ENCODE assay signal across 9 mouse cellular contexts in the genomic region with DNA sequence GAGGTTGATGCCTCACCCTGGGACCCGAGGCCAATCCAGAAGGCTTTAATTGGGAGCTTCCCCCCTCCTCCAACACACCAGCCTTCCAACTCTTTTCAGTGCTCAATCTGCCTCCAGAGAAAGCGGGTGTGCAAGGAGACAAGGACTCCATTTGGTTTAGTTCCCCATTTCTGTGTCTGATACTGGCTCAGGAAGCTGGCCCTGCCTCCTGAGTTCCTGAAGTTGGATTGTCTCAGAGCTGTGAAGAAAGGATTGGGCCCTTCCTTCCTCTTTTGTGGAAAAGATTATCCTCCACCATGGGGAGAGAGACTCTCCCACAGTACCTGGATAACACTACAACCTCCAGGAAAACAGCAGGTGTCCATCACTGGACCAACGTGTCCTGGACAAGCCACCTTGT. TPM values are rescaled to one million over a fixed set of nuclear protein-coding genes. Genes with fewer than 3 reads are reported as not detected.
DNase-seq lines count a peak whose midpoint lies in the region; ATAC-seq and TF ChIP-seq lines count a peak whose summit lies in the region.
"Had no signal": no experiment of that assay in that cellular context is flagged by ENCODE, and none has a peak within 500 bp of the region (broad histone marks: within the 10 kb centered on the region; RNA-seq: fewer than 3 reads in every experiment).

No protein-coding gene starts in this region.

- TF ChIP-seq CTCF in kidney, postnatal 0 days (IDR thresholded peaks at IDR 0.05; ENCODE audit: low read depth) = no peak

- H3K4me2 ChIP-seq in kidney, postnatal 0 days (ENCODE audit: low read length) = no peak overlapping the region
- peak overlapping the region; percentile 68 for H3K4me2 ChIP-seq in forebrain, embryonic 14.5 days (ENCODE audit: low read length)
- H3K4me2 ChIP-seq in limb, embryonic 12.5 days = peak overlapping the region; percentile 65
- peak overlapping the region; percentile 54 for H3K4me2 ChIP-seq in neural tube, embryonic 13.5 days

- H3K4me1 ChIP-seq in kidney, postnatal 0 days (replicated peaks; ENCODE audit: insufficient read depth, low read length) = no peaks in the 10 kb centered on the region; the same call in 1 of the 2 replicates
- H3K4me1 ChIP-seq in forebrain, embryonic 14.5 days (ENCODE audit: control insufficient read depth, insufficient read depth, low read length) = no peaks in the 10 kb centered on the region
- 0 out of 2 replicates have a peak, but pooled peaks cover 6% of the 10 kb centered on the region for H3K4me1 ChIP-seq in limb, embryonic 12.5 days (replicated peaks)
- H3K4me1 ChIP-seq in neural tube, embryonic 13.5 days (replicated peaks) = peaks cover 33% of the 10 kb centered on the region

- no peaks in the 10 kb centered on the region for H3K27me3 ChIP-seq in kidney, postnatal 0 days (ENCODE audit: insufficient read depth, low read length)
- H3K27me3 ChIP-seq in forebrain, embryonic 14.5 days (replicated peaks; ENCODE audit: control insufficient read depth, insufficient read depth, low read length) = no peaks in the 10 kb centered on the region; the same call in 1 of the 2 replicates
- peaks cover 96% of the 10 kb centered on the region for H3K27me3 ChIP-seq in limb, embryonic 12.5 days
- H3K27me3 ChIP-seq in neural tube, embryonic 13.5 days = peaks cover 33% of the 10 kb centered on the region; the same call in 1 of the 2 replicates

- H3K4me3 ChIP-seq in kidney, postnatal 0 days (replicated peaks; ENCODE audit: low read depth, low read length) = no peak overlapping the region
- H3K4me3 ChIP-seq in forebrain, embryonic 14.5 days (ENCODE audit: low read depth, low read length) = no peak overlapping the region; the same call in 1 of the 2 replicates
- peak overlapping the region; percentile 35; the same call in 1 of the 2 replicates for H3K4me3 ChIP-seq in limb, embryonic 12.5 days (replicated peaks)
- peak overlapping the region; percentile 26; the same call in 1 of the 2 replicates for H3K4me3 ChIP-seq in neural tube, embryonic 13.5 days

- no peak overlapping the region for H3K9ac ChIP-seq in kidney, postnatal 0 days (ENCODE audit: low read depth, low read length)
- H3K9ac ChIP-seq in forebrain, embryonic 14.5 days (ENCODE audit: low read length) = no peak overlapping the region
- no peak overlapping the region for H3K9ac ChIP-seq in limb, embryonic 12.5 days (replicated peaks)
- no peak overlapping the region for H3K9ac ChIP-seq in neural tube, embryonic 13.5 days

- no peaks in the 10 kb centered on the region for H3K36me3 ChIP-seq in kidney, postnatal 0 days (ENCODE audit: insufficient read depth, low read length)
- no peaks in the 10 kb centered on the region for H3K36me3 ChIP-seq in forebrain, embryonic 14.5 days (ENCODE audit: control insufficient read depth, insufficient read depth, low read length)
- no peaks in the 10 kb centered on the region for H3K36me3 ChIP-seq in limb, embryonic 12.5 days
- H3K36me3 ChIP-seq in neural tube, embryonic 13.5 days = no peaks in the 10 kb centered on the region

- DNase-seq in kidney, postnatal 0 days (ENCODE audit: low spot score) = no peak
- DNase-seq in kidney, adult 18-20 months = no peak
- DNase-seq in forebrain, embryonic 14.5 days (ENCODE audit: low spot score) = no peak
- DNase-seq in layer of hippocampus, adult 18-20 months (ENCODE audit: low spot score in 2 of 2) = no peak
- DNase-seq in ovary, postnatal 36 days (ENCODE audit: low spot score) = no peak
- no peak for DNase-seq in frontal cortex, postnatal 14 days (ENCODE audit: low spot score in 2 of 2)
- DNase-seq: heart, adult 11 months had no signal

- no peak overlapping the region for H3K27ac ChIP-seq in kidney, postnatal 0 days
- H3K27ac ChIP-seq in forebrain, embryonic 14.5 days (ENCODE audit: low read depth, low read length) = no peak overlapping the region
- H3K27ac ChIP-seq in limb, embryonic 12.5 days = no peak overlapping the region
- no peak overlapping the region for H3K27ac ChIP-seq in neural tube, embryonic 13.5 days (replicated peaks)

- WGBS in kidney, postnatal 0 days = 22% methylated on average over 3 of the region's 3 CpGs
- WGBS in forebrain, embryonic 14.5 days = 29% methylated on average over 3 of the region's 3 CpGs
- WGBS in limb, embryonic 12.5 days = 30% methylated on average over 3 of the region's 3 CpGs
- WGBS in neural tube, embryonic 13.5 days = 31% methylated on average over 3 of the region's 3 CpGs

- peak; percentile 38; the same call in 1 of the 2 replicates for ATAC-seq in kidney, postnatal 0 days (replicated peaks; ENCODE audit: low FRiP score, low read depth)
- no peak for ATAC-seq in forebrain, embryonic 14.5 days
- no peak for ATAC-seq in limb, embryonic 12.5 days (ENCODE audit: insufficient number of reproducible peaks, insufficient read depth, low FRiP score, low TSS enrichment, low read depth)
- ATAC-seq in neural tube, embryonic 13.5 days (ENCODE audit: low read depth) = no peak

- H3K9me3 ChIP-seq in kidney, postnatal 0 days (replicated peaks; ENCODE audit: low read length) = no peaks in the 10 kb centered on the region
- H3K9me3 ChIP-seq in forebrain, embryonic 14.5 days (replicated peaks; ENCODE audit: control insufficient read depth, low read length) = no peaks in the 10 kb centered on the region
- no peaks in the 10 kb centered on the region for H3K9me3 ChIP-seq in limb, embryonic 12.5 days
- H3K9me3 ChIP-seq in neural tube, embryonic 13.5 days = no peaks in the 10 kb centered on the region

RNA-seq across cellular contexts. Expression of a gene that starts 10.7 kb away (rescaled TPM):
- polyA plus RNA-seq in kidney, postnatal 0 days (2015; fragmentation: Nextera tagmentation; extraction: Ambion mirVana) = 117 and 135 TPM in 2 replicates
- polyA plus RNA-seq in forebrain, embryonic 14.5 days (2014; fragmentation: Nextera tagmentation; extraction: Ambion mirVana) = 1.6 and 4.2 TPM in 2 replicates
- polyA plus RNA-seq in limb, embryonic 12.5 days (2016; fragmentation: Nextera tagmentation; extraction: Ambion mirVana) = 0.15 TPM in 1 of 2 replicates, not detected in the other
- polyA plus RNA-seq in neural tube, embryonic 13.5 days (2015; fragmentation: Nextera tagmentation; extraction: Ambion mirVana) = 3.4 and 6.8 TPM in 2 replicates
- total RNA-seq in layer of hippocampus, adult 18-20 months (2021) = 1 to 10 TPM in 1 of 2 experiments, under 1 TPM in 1; 0.82 to 1.8 TPM

RNA-seq across cellular contexts. Expression of a gene that starts 53.2 kb away (rescaled TPM):
- 3.1 and 4.0 TPM in 2 replicates for polyA plus RNA-seq in kidney, postnatal 0 days (2015; fragmentation: Nextera tagmentation; extraction: Ambion mirVana)
- 3.5 and 3.6 TPM in 2 replicates for polyA plus RNA-seq in forebrain, embryonic 14.5 days (2014; fragmentation: Nextera tagmentation; extraction: Ambion mirVana)
- 14.2 and 16.6 TPM in 2 replicates for polyA plus RNA-seq in limb, embryonic 12.5 days (2016; fragmentation: Nextera tagmentation; extraction: Ambion mirVana)
- 1.7 and 1.8 TPM in 2 replicates for polyA plus RNA-seq in neural tube, embryonic 13.5 days (2015; fragmentation: Nextera tagmentation; extraction: Ambion mirVana)
- not detected for total RNA-seq in layer of hippocampus, adult 18-20 months (2021)

Comparison
In these comparisons a context has a peak if more than half of its experiments do, and no peak if none do; other contexts are left out.
1. H3K4me3 ChIP-seq: peak in limb, embryonic 12.5 days (single experiment) and neural tube, embryonic 13.5 days (single experiment); none in kidney, postnatal 0 days (single experiment) and forebrain, embryonic 14.5 days (single experiment).
2. RNA of a gene that starts 10.7 kb away (polyA plus RNA-seq): 117 to 135 TPM in kidney, postnatal 0 days; 3.4 to 6.8 TPM in neural tube, embryonic 13.5 days, 1.6 to 4.2 TPM in forebrain, embryonic 14.5 days and 0.15 TPM in limb, embryonic 12.5 days; every median in the first group is over 10 times any median in the second.